Comparison of ENCODE assay signal across 8 mouse cellular contexts in the genomic region with DNA sequence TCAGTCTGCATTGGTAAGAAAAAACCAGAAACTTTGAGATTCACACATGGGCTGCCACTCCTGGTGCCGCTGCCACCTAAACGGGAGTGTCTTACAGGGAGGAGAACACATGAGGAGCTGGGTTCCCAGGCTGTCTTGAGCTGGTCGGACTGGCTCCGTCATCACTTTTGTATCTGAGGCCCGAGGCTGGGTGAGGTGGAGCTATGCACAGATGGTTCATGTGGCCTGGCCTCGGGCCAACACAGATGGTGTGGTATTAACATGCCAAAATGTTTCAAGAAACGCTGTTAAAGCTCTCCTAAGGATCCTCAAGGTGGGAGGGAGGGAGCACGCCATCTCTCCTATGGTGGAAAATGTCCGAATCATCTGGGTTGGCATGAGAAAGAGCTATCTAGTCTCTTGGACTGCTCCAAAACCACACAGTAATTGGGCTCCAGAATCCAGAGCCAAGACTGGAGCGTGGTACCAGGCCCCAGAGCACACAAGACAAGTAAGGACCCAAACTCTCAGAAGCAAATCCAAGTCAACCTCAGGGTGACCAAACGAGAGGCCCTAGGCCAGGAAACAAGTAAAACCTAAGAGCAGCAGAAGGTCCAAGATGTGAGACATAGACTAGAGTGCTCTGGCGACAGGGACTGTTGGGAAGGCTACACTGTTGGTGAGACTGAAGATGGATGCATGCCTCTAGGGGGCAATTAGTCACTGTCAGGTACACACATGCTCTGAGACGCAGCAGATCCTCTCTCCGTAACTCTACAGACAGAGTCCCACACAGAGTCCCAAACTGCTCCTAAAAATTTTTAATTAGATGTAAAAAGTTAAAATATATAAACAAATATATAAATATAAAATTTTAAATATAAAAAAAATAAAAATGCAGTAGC. TPM values are rescaled to one million over a fixed set of nuclear protein-coding genes. Genes with fewer than 3 reads are reported as not detected.
DNase-seq lines count a peak whose midpoint lies in the region; ATAC-seq and TF ChIP-seq lines count a peak whose summit lies in the region.

No protein-coding gene starts in this region.

- H3K4me2 ChIP-seq in embryonic facial prominence, embryonic 15.5 days (replicated peaks) = peak overlapping the region; percentile 17
- H3K4me2 ChIP-seq in intestine, postnatal 0 days (replicated peaks; ENCODE audit: low read depth) = no peak overlapping the region

- H3K4me3 ChIP-seq in embryonic facial prominence, embryonic 15.5 days (replicated peaks) = no peak overlapping the region
- no peak overlapping the region for H3K4me3 ChIP-seq in intestine, postnatal 0 days (ENCODE audit: low read depth, low read length)

- H3K9me3 ChIP-seq in embryonic facial prominence, embryonic 15.5 days (replicated peaks) = no peaks in the 10 kb centered on the region
- no peaks in the 10 kb centered on the region for H3K9me3 ChIP-seq in intestine, postnatal 0 days (ENCODE audit: control insufficient read depth)

- no peaks in the 10 kb centered on the region for H3K27me3 ChIP-seq in embryonic facial prominence, embryonic 15.5 days
- no peaks in the 10 kb centered on the region for H3K27me3 ChIP-seq in intestine, postnatal 0 days (replicated peaks; ENCODE audit: control insufficient read depth, insufficient read depth, low read length)

- H3K9ac ChIP-seq in embryonic facial prominence, embryonic 15.5 days = no peak overlapping the region
- H3K9ac ChIP-seq in intestine, postnatal 0 days (ENCODE audit: low read depth, low read length) = no peak overlapping the region

- WGBS in embryonic facial prominence, embryonic 15.5 days = 29% methylated on average over 14 of the region's 14 CpGs
- 59% methylated on average over 14 of the region's 14 CpGs for WGBS in intestine, postnatal 0 days

- TF ChIP-seq CTCF in brain, embryonic 14.5 days (IDR thresholded peaks at IDR 0.05; ENCODE audit: borderline replicate concordance, extremely low read depth, insufficient read depth, insufficient read length) = no peak
- TF ChIP-seq CTCF in intestine, postnatal 0 days (IDR thresholded peaks at IDR 0.05; ENCODE audit: low read depth) = no peak

- peak; percentile 87 for ATAC-seq in embryonic facial prominence, embryonic 15.5 days (ENCODE audit: insufficient number of reproducible peaks, low FRiP score, low TSS enrichment, low read depth)
- ATAC-seq in intestine, postnatal 0 days = peak; percentile 22; the same call in 1 of the 2 replicates
- no peak for ATAC-seq in inflammation-experienced regulatory T-cells, adult 6 months

- peaks cover 14% of the 10 kb centered on the region for H3K4me1 ChIP-seq in embryonic facial prominence, embryonic 15.5 days
- 0 out of 2 replicates have a peak, but pooled peaks cover 2% of the 10 kb centered on the region for H3K4me1 ChIP-seq in intestine, postnatal 0 days (replicated peaks; ENCODE audit: control insufficient read depth, insufficient read depth, low read length)

- no peak for TF ChIP-seq POLR2A in brain, embryonic 14.5 days (IDR thresholded peaks at IDR 0.05; ENCODE audit: borderline replicate concordance, extremely low read depth, insufficient read depth, insufficient read length, poor library complexity, severe bottlenecking)

- DNase-seq in left cerebral cortex, adult 18-20 months (ENCODE audit: low spot score in 2 of 2) = peak; percentile 13 to 21
- DNase-seq in left cerebral cortex, adult 11 months (ENCODE audit: low spot score) = no peak
- DNase-seq in brain, embryonic 14.5 days (ENCODE audit: low read depth) = peak; percentile 90
- peak; percentile 31 to 49 for DNase-seq in right cerebral cortex, adult 2 months (ENCODE audit: low spot score in 2 of 2)
- DNase-seq in adrenal gland, adult (ENCODE audit: inconsistent age in 2 of 2, low spot score in 1 of 2) = no peak

- H3K36me3 ChIP-seq in embryonic facial prominence, embryonic 15.5 days = no peaks in the 10 kb centered on the region
- no peaks in the 10 kb centered on the region for H3K36me3 ChIP-seq in intestine, postnatal 0 days (ENCODE audit: control insufficient read depth, insufficient read depth)

- H3K27ac ChIP-seq in embryonic facial prominence, embryonic 15.5 days (replicated peaks) = peak overlapping the region; percentile 69
- H3K27ac ChIP-seq in intestine, postnatal 0 days (ENCODE audit: low read depth, low read length) = no peak overlapping the region

RNA-seq across cellular contexts. Expression of gene Utp6, which starts 53.3 kb away (rescaled TPM):
- total RNA-seq in left cerebral cortex, adult 18-20 months (2021) = 10 to 100 TPM; 26.1 to 26.6 TPM
- 22.5 and 27.6 TPM in 2 replicates for polyA plus RNA-seq in brain, embryonic 14.5 days (2012; rRNA removed)
- 45.2 and 52.1 TPM in 2 replicates for polyA plus RNA-seq in embryonic facial prominence, embryonic 15.5 days (2015; fragmentation: Nextera tagmentation; extraction: Ambion mirVana)
- 24.4 and 24.5 TPM in 2 replicates for polyA plus RNA-seq in intestine, postnatal 0 days (2015; fragmentation: Nextera tagmentation; extraction: Ambion mirVana)
- 10 to 100 TPM; 38.7 to 52.0 (median 40.7) TPM for polyA plus RNA-seq in inflammation-experienced regulatory T-cells, adult 6 months (2017; shearing (Covaris generic))

Comparison
In these comparisons a context has a peak if more than half of its experiments do, and no peak if none do; other contexts are left out.
1. DNase-seq: peak in left cerebral cortex, adult 18-20 months (2 of 2), brain, embryonic 14.5 days (single experiment) and right cerebral cortex, adult 2 months (2 of 2); none in left cerebral cortex, adult 11 months (single experiment) and adrenal gland, adult (0 of 2).